Comparison of ENCODE assay signal across 26 mouse cellular contexts in genomic region chr11:88260463-88260862, GRCm38 (mm10). TPM values are rescaled to one million over a fixed set of nuclear protein-coding genes. Genes with fewer than 3 reads are reported as not detected.
A peak's percentile ranks its signal among the peaks of the same experiment; 100 is the strongest.
DNase-seq lines count a peak whose midpoint lies in the region; ATAC-seq lines count a peak whose summit lies in the region.
"Had no signal": no experiment of that assay in that cellular context is flagged by ENCODE, and none has a peak within 500 bp of the region (broad histone marks: within the 10 kb centered on the region; RNA-seq: fewer than 3 reads in every experiment).

No protein-coding gene starts in this region.

- peak; percentile 57 for DNase-seq in adrenal gland, postnatal 14 days
- DNase-seq in adrenal gland, adult 8-10 months = no peak
- no peak for DNase-seq in heart, adult 18-20 months
- no peak for DNase-seq in kidney, adult 9 months
- DNase-seq in ovary, postnatal 36 days (ENCODE audit: low spot score) = peak; percentile 30
- no peak for DNase-seq in ovary, postnatal 10 days (ENCODE audit: low spot score)
- DNase-seq: cerebellum, adult 18-20 months; cerebellum, postnatal 25 days; embryo, embryonic 11 days; gastrocnemius, postnatal 14 days; liver, embryonic 13.5 days; thymus, postnatal 14 days had no signal

- H3K4me3 ChIP-seq in heart, embryonic 15.5 days = no peak overlapping the region
- H3K4me3 ChIP-seq in kidney, embryonic 14.5 days (ENCODE audit: low read length) = no peak overlapping the region
- H3K4me3 ChIP-seq: forebrain, embryonic 15.5 days; limb, embryonic 13.5 days; liver, embryonic 13.5 days; lung, embryonic 15.5 days had no signal

- H3K27ac ChIP-seq in heart, embryonic 15.5 days = peak overlapping the region; percentile 23
- H3K27ac ChIP-seq in kidney, embryonic 14.5 days (ENCODE audit: low read depth, low read length) = no peak overlapping the region
- H3K27ac ChIP-seq: forebrain, embryonic 15.5 days; hindbrain, embryonic 14.5 days; limb, embryonic 13.5 days; liver, embryonic 13.5 days; lung, embryonic 15.5 days; macrophage had no signal

- 24% methylated on average over 7 of the region's 7 CpGs for WGBS in heart, embryonic 15.5 days
- WGBS in kidney, embryonic 14.5 days = 41% methylated on average over 7 of the region's 7 CpGs

- no peak overlapping the region for H3K9ac ChIP-seq in heart, embryonic 15.5 days
- H3K9ac ChIP-seq in kidney, embryonic 14.5 days (ENCODE audit: low read depth, low read length) = no peak overlapping the region
- H3K9ac ChIP-seq: forebrain, embryonic 15.5 days; hindbrain, embryonic 14.5 days; limb, embryonic 13.5 days; liver, embryonic 13.5 days; lung, embryonic 15.5 days had no signal

- no peaks in the 10 kb centered on the region for H3K9me3 ChIP-seq in heart, embryonic 15.5 days (replicated peaks)
- peaks cover 5% of the 10 kb centered on the region for H3K9me3 ChIP-seq in kidney, embryonic 14.5 days (ENCODE audit: control insufficient read depth, low read length)
- H3K9me3 ChIP-seq: forebrain, embryonic 15.5 days; liver, embryonic 13.5 days; lung, embryonic 15.5 days had no signal

- peaks cover 9% of the 10 kb centered on the region for H3K4me1 ChIP-seq in heart, embryonic 15.5 days (replicated peaks)
- H3K4me1 ChIP-seq in kidney, embryonic 14.5 days (ENCODE audit: control insufficient read depth, insufficient read depth, low read length) = 0 out of 2 replicates have a peak, but pooled peaks cover 3% of the 10 kb centered on the region
- H3K4me1 ChIP-seq: forebrain, embryonic 15.5 days; liver, embryonic 13.5 days; lung, embryonic 15.5 days had no signal

- ATAC-seq in heart, embryonic 15.5 days (replicated peaks; ENCODE audit: insufficient number of reproducible peaks, insufficient read depth, low FRiP score, low read depth) = no peak
- peak; percentile 32; the same call in 1 of the 2 replicates for ATAC-seq in kidney, embryonic 14.5 days (ENCODE audit: low FRiP score, low TSS enrichment)
- ATAC-seq: forebrain, embryonic 15.5 days; intestine, embryonic 16.5 days had no signal

- no peaks in the 10 kb centered on the region for H3K27me3 ChIP-seq in heart, embryonic 15.5 days
- H3K27me3 ChIP-seq in kidney, embryonic 14.5 days (ENCODE audit: control insufficient read depth, insufficient read depth, low read length) = no peaks in the 10 kb centered on the region
- H3K27me3 ChIP-seq: forebrain, embryonic 15.5 days; lung, embryonic 15.5 days had no signal

- no peaks in the 10 kb centered on the region for H3K36me3 ChIP-seq in heart, embryonic 15.5 days
- H3K36me3 ChIP-seq in kidney, embryonic 14.5 days (ENCODE audit: control insufficient read depth, insufficient read depth, low read length) = no peaks in the 10 kb centered on the region
- H3K36me3 ChIP-seq: forebrain, embryonic 15.5 days; limb, embryonic 13.5 days; liver, embryonic 13.5 days; lung, embryonic 15.5 days had no signal

- no peak overlapping the region for H3K4me2 ChIP-seq in heart, embryonic 15.5 days
- no peak overlapping the region for H3K4me2 ChIP-seq in kidney, embryonic 14.5 days (replicated peaks; ENCODE audit: low read depth, low read length)
- H3K4me2 ChIP-seq: forebrain, embryonic 15.5 days; hindbrain, embryonic 14.5 days; limb, embryonic 13.5 days; liver, embryonic 13.5 days; lung, embryonic 15.5 days; midbrain, embryonic 11.5 days had no signal

RNA-seq across cellular contexts. Expression of gene Ccdc182, which starts 33.4 kb away (rescaled TPM):
- total RNA-seq in adrenal gland, postnatal 14 days (2021) = not detected in 2 replicates
- under 1 TPM in 1 of 4 experiments, not detected in 3; 0.40 TPM for total RNA-seq in adrenal gland, adult 8-10 months (2022)
- not detected in 2 replicates for polyA plus RNA-seq in heart, embryonic 15.5 days (2015; fragmentation: Nextera tagmentation; extraction: Ambion mirVana)
- total RNA-seq in heart, adult 18-20 months (2021) = not detected
- 3.0 and 3.1 TPM in 2 replicates for polyA plus RNA-seq in kidney, embryonic 14.5 days (2014; fragmentation: Nextera tagmentation; extraction: Ambion mirVana)
- total RNA-seq: CH12.LX; gastrocnemius, postnatal 14 days; layer of hippocampus, postnatal 25 days; left cerebral cortex, postnatal 10 days; monocyte, adult 5-6 weeks had no signal
- polyA plus RNA-seq: embryonic facial prominence, embryonic 14.5 days; intestine, embryonic 16.5 days; liver, embryonic 13.5 days; macrophage had no signal

RNA-seq across cellular contexts. Expression of gene Mrps23, which starts 56.3 kb away (rescaled TPM):
- 173 and 176 TPM in 2 replicates for total RNA-seq in adrenal gland, postnatal 14 days (2021)
- total RNA-seq in adrenal gland, adult 8-10 months (2022) = 100 to 1,000 TPM; 140 to 223 (median 182) TPM
- polyA plus RNA-seq in heart, embryonic 15.5 days (2015; fragmentation: Nextera tagmentation; extraction: Ambion mirVana) = 80.7 and 93.9 TPM in 2 replicates
- 100 to 1,000 TPM; 327 to 375 TPM for total RNA-seq in heart, adult 18-20 months (2021)
- polyA plus RNA-seq in kidney, embryonic 14.5 days (2014; fragmentation: Nextera tagmentation; extraction: Ambion mirVana) = 62.3 and 63.6 TPM in 2 replicates

Comparison
In these comparisons a context has a peak if more than half of its experiments do, and no peak if none do; other contexts are left out.
1. DNase-seq: peak in adrenal gland, postnatal 14 days (single experiment) and ovary, postnatal 36 days (single experiment); none in adrenal gland, adult 8-10 months (single experiment), heart, adult 18-20 months (0 of 2), kidney, adult 9 months (single experiment) and ovary, postnatal 10 days (single experiment).